Mouse (Mus musculus) ovary, adult 2 months (tissue): Measurements from ENCODE around the gene Olfr801. TPM values are rescaled to one million over a fixed set of nuclear protein-coding genes. Genes with fewer than 3 reads are reported as not detected.

Source experiments
- polyA plus RNA-seq: library from polyadenylated mRNA; depleted of rRNA; stranded (reverse); fragments of >200 nt; gene quantifications from 2 replicates; pipeline ENCODE4 v1.2.3, GENCODE M21; 2012; rRNA removed

The Olfr801 gene
- polyA plus RNA-seq: not detected in 2 replicates

GRCm38 (mm10) chr10:129673765-129674164, at the start of gene Olfr801:
TSS of gene Olfr801 (minus strand) at chr10:129673865.

DNA sequence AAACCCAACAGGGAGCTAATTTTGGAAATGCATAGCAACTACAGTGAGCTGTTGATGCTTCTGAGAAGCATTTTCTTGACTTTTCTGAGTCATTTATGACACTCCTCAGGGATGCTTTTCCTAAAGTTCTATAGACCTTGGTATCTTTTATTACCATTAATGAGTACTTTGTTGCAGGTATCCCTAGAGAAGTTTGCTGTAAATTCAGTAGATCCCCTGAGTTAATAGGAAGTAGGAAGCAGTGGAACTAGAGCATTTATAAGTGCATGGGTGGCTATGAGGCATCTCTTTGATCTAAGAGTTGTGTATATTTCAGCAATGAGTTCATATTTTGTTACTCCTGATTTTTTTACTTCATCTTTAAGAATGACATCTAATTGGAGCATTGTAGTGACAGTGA, 29.2 kb upstream of the Olfr801 start, which contains the start of gene Olfr804:
Gene Olfr804, plus strand, starts transcription at position 301 of the 400 bp plus-strand sequence.

DNA sequence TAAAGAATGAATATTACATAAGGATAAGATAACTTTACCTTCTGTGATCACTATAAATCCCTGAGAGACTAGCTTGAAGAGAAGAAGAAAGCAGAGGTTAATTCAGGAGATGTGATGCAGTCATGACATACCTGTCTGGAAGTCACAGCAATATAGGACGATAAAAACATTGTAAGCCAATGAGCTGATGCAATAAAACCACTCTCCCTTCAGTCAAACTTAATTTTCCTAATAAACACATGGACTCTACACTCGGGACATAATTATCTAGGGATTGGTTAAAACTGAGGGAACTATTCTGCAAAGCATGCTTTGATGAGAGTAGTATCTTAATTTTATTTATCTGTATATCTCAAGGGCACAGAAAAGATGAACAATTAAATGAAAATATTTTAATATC, 20.5 kb upstream of the Olfr801 start, which contains the start of gene Olfr803:
Gene Olfr803, minus strand, starts transcription at position 101 of the 400 bp plus-strand sequence.

DNA sequence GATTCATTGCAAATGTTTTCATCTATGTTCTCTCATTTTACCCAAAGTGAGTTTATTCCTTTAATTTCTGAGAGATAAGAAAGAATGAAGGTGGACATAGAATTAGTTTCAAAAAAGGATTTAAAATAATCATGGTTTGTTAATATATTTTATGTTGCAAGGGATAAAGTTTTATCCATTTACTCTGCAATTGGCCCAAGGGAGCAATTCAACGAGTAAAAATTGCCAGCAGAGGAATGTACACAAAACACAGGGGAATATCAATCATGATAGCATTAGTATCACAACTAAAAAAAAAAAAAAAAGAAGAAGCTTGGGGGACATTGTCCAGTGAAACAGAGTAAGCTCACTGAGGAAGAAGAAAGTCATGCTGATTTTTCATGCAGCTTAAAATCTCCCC, 14.4 kb upstream of the Olfr801 start, which contains the start of gene Olfr802:
Gene Olfr802, minus strand, starts transcription at position 101 of the 400 bp plus-strand sequence.

GRCm38 (mm10) chr10:129657394-129657793, 16.3 kb downstream of the Olfr801 start, which contains the start of gene Olfr800:
TSS of gene Olfr800 (plus strand) at chr10:129657694.

GRCm38 (mm10) chr10:129637184-129637583, 36.5 kb downstream of the Olfr801 start, which contains the start of gene Olfr799:
TSS of gene Olfr799 (plus strand) at chr10:129637484.

DNA sequence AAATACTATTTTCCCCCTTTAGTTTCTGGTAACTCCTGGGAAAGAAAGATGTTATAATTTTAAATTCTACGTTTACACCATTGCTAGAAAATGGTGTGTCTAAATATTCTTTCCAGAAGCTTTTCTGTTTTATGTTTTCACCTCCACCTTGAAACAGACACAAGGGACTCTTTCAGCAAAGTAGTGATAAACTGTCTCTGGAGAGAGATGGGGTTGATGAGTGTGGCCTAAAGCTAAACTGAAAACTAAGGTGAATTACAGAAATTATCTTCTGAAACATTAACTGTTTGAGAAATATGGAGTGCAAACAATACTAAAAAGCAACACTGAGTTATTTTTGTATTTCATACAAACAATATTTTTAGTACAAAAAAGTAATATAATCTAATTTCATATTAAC, 45.8 kb downstream of the Olfr801 start, which contains the start of gene Olfr798:
Gene Olfr798, minus strand, starts transcription at position 101 of the 400 bp plus-strand sequence.

Other genes with a start within 250 kb of the Olfr801 start
- gene Olfr786, start 246.6 kb downstream of the Olfr801 start, polyA plus RNA-seq: not detected in 2 replicates
- gene Olfr787, start 212.0 kb downstream of the Olfr801 start, polyA plus RNA-seq: not detected in 2 replicates
- gene Olfr788, start 202.9 kb downstream of the Olfr801 start, polyA plus RNA-seq: not detected in 2 replicates
- not detected in 2 replicates for gene Olfr789, start 189.1 kb downstream of the Olfr801 start, polyA plus RNA-seq
- gene Olfr790, start 175.4 kb downstream of the Olfr801 start, polyA plus RNA-seq: not detected in 2 replicates
- gene Olfr791, start 152.1 kb downstream of the Olfr801 start, polyA plus RNA-seq: not detected in 2 replicates
- gene Olfr792, start 134.7 kb downstream of the Olfr801 start, polyA plus RNA-seq: not detected in 2 replicates
- not detected in 2 replicates for gene Olfr794, start 106.2 kb downstream of the Olfr801 start, polyA plus RNA-seq
- gene Olfr796, start 61.3 kb downstream of the Olfr801 start, polyA plus RNA-seq: not detected in 2 replicates
- not detected in 2 replicates for gene Olfr798, start 45.9 kb downstream of the Olfr801 start, polyA plus RNA-seq
- gene Olfr799, start 36.4 kb downstream of the Olfr801 start, polyA plus RNA-seq: not detected in 2 replicates
- gene Olfr800, start 16.2 kb downstream of the Olfr801 start, polyA plus RNA-seq: not detected in 2 replicates
- gene Olfr802, start 14.3 kb upstream of the Olfr801 start, polyA plus RNA-seq: not detected in 2 replicates
- not detected in 2 replicates for gene Olfr803, start 20.4 kb upstream of the Olfr801 start, polyA plus RNA-seq
- not detected in 2 replicates for gene Olfr804, start 29.3 kb upstream of the Olfr801 start, polyA plus RNA-seq
- gene Olfr805, start 55.5 kb upstream of the Olfr801 start, polyA plus RNA-seq: not detected in 2 replicates
- not detected in 2 replicates for gene Olfr806, start 68.1 kb upstream of the Olfr801 start, polyA plus RNA-seq
- gene Olfr807, start 83.9 kb upstream of the Olfr801 start, polyA plus RNA-seq: not detected in 2 replicates
- gene Olfr808, start 91.6 kb upstream of the Olfr801 start, polyA plus RNA-seq: not detected in 2 replicates
- not detected in 2 replicates for gene Olfr809, start 100.8 kb upstream of the Olfr801 start, polyA plus RNA-seq
- 0.09 and 0.32 TPM in 2 replicates for gene Olfr810, start 121.1 kb upstream of the Olfr801 start, polyA plus RNA-seq
- gene Olfr811, start 130.5 kb upstream of the Olfr801 start, polyA plus RNA-seq: not detected in 2 replicates
- gene Olfr812, start 172.2 kb upstream of the Olfr801 start, polyA plus RNA-seq: not detected in 2 replicates
- not detected in 2 replicates for gene Olfr813, start 181.5 kb upstream of the Olfr801 start, polyA plus RNA-seq
- not detected in 2 replicates for gene Olfr814, start 206.0 kb upstream of the Olfr801 start, polyA plus RNA-seq
- gene Olfr815, start 232.0 kb upstream of the Olfr801 start, polyA plus RNA-seq: not detected in 2 replicates
- not detected in 2 replicates for gene Olfr816, start 241.7 kb upstream of the Olfr801 start, polyA plus RNA-seq